Mouse (Mus musculus): ENCODE measurements around the gene Stt3b. TPM values are rescaled to one million over a fixed set of nuclear protein-coding genes. Genes with fewer than 3 reads are reported as not detected.

Gene Stt3b
- polyA plus RNA-seq, 1 experiment = 270 TPM

DNA sequence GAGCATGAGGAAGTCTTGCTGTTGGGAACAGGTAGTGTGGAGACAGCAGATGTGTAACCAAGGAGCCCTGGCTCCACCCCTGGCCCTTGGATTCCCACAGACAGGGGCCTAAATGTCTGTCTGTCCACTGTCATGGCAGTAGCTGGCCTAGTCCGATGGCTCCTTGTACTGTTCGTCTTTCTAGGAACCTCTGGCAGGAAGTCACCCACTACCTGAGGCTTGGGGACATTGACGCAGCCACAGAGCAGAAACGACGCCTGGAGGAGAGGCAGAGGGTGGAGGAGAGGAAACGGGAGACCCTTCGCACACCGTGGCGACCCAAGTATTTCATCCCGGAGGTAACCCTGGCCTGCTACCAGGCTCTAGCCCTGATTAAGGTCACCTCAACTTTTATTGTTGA is 80.5 kb downstream of the Stt3b start:
- no peak overlapping the region for H3K27ac ChIP-seq (ENCODE audit: control insufficient read depth, insufficient read depth, low read depth, low read length)
- TF ChIP-seq CTCF (IDR thresholded peaks at IDR 0.05; ENCODE audit: control insufficient read depth, insufficient read depth, insufficient replicate concordance, low read depth, low read length) (no peak), POLR2A (IDR thresholded peaks at IDR 0.05; ENCODE audit: control insufficient read depth, low read depth, low read length) (no peak)
- H3K36me3 ChIP-seq (ENCODE audit: control insufficient read depth, insufficient read depth, low read length) = no peaks in the 10 kb centered on the region
- no peak overlapping the region for H3K4me3 ChIP-seq (ENCODE audit: control insufficient read depth, low read depth, low read length)
- no peaks in the 10 kb centered on the region for H3K27me3 ChIP-seq (ENCODE audit: control insufficient read depth, insufficient read depth, low read length)
- H3K4me1 ChIP-seq (ENCODE audit: control insufficient read depth, insufficient read depth, low read length) = no peaks in the 10 kb centered on the region

DNA sequence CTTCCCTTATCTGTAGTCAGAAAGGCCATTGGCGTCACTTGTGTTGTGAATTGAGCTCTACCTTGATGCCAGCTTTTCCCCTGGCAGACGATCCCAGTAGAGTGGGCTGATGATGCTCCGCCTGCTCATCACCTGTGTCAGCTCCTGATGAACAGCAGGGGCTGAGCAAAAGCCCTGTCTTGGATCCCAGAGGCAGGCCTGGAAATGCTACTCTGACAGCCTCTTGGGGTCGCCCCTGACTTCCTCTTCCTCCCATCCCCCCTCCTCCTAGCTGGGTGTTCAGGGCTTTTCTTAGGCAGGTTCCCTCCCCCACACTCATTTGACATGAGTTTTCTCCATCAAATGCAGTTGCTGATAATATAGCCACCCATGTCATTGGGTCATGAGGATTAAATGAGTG is 81.1 kb downstream of the Stt3b start:
- no peak for TF ChIP-seq POLR2A (IDR thresholded peaks at IDR 0.05; ENCODE audit: control insufficient read depth, low read depth, low read length)
- no peak for TF ChIP-seq CTCF (IDR thresholded peaks at IDR 0.05; ENCODE audit: control insufficient read depth, insufficient read depth, insufficient replicate concordance, low read depth, low read length)
- H3K4me3 ChIP-seq (ENCODE audit: control insufficient read depth, low read depth, low read length) = no peak overlapping the region
- H3K36me3 ChIP-seq (ENCODE audit: control insufficient read depth, insufficient read depth, low read length) = no peaks in the 10 kb centered on the region
- no peak overlapping the region for H3K27ac ChIP-seq (ENCODE audit: control insufficient read depth, insufficient read depth, low read depth, low read length)
- H3K27me3 ChIP-seq (ENCODE audit: control insufficient read depth, insufficient read depth, low read length) = no peaks in the 10 kb centered on the region
- no peaks in the 10 kb centered on the region for H3K4me1 ChIP-seq (ENCODE audit: control insufficient read depth, insufficient read depth, low read length)

DNA sequence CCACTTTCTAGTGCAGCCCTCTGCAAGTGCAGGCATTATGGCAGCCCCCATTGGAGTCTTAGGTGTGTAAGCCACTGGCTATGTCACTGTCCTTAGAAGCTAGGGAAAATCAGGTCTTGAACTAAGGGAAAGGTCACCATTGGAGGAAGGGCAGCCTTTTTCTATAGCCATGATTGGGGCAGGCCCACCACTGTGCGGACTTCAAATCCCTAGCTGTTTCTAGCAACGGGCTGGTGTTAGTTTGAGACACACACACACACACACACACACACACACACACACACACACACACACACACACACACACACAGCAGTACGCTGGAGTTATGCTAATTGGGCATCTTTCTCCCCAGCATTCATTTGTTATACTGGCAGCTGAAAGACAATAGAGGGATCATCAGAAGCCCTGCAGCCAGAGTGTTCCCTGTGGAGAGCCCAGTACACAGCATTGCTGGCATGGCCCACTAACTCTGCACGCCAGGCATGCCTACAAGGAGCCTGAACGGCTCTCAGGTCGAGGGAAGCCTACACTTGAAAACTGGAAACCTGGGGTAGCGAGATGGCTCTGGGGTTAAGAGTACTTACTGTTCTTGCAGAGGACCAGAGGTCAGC is 85.4 kb downstream of the Stt3b start:
- H3K27me3 ChIP-seq (ENCODE audit: control insufficient read depth, insufficient read depth, low read length) = no peaks in the 10 kb centered on the region
- H3K4me1 ChIP-seq (ENCODE audit: control insufficient read depth, insufficient read depth, low read length) = no peaks in the 10 kb centered on the region
- H3K4me3 ChIP-seq (ENCODE audit: control insufficient read depth, low read depth, low read length) = no peak overlapping the region
- H3K36me3 ChIP-seq (ENCODE audit: control insufficient read depth, insufficient read depth, low read length) = no peaks in the 10 kb centered on the region
- no peak for TF ChIP-seq CTCF (IDR thresholded peaks at IDR 0.05; ENCODE audit: control insufficient read depth, insufficient read depth, insufficient replicate concordance, low read depth, low read length)
- TF ChIP-seq POLR2A (IDR thresholded peaks at IDR 0.05; ENCODE audit: control insufficient read depth, low read depth, low read length) = no peak
- H3K27ac ChIP-seq (ENCODE audit: control insufficient read depth, insufficient read depth, low read depth, low read length) = no peak overlapping the region

DNA sequence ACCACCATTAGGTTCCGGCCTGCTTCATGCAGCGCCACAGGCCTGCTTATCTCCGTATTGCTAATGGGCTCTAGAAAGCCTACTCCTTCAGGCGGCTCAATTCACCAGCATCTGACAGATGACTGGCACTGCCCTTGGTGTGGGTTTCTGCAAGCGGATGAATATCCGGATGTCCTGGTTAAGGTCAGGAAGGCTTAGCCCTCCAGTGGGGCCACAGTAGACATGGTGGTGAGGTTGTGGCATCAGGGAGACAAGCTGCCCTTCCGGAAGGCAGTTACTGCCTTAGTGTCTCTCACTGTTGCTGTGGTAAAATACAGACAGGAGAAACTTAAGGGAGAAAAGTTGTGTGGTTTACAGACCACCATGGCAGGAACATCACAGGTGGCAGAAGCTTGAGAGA is 89.0 kb downstream of the Stt3b start:
- Histone ChIP-seq H3K27me3 (ENCODE audit: control insufficient read depth, insufficient read depth, low read length) (no peaks in the 10 kb centered on the region), H3K36me3 (ENCODE audit: control insufficient read depth, insufficient read depth, low read length) (no peaks in the 10 kb centered on the region), H3K4me1 (ENCODE audit: control insufficient read depth, insufficient read depth, low read length) (peaks cover 4% of the 10 kb centered on the region; the same call in 1 of the 2 replicates), H3K4me3 (ENCODE audit: control insufficient read depth, low read depth, low read length) (no peak overlapping the region), H3K27ac (ENCODE audit: control insufficient read depth, insufficient read depth, low read depth, low read length) (no peak overlapping the region)
- TF ChIP-seq POLR2A (IDR thresholded peaks at IDR 0.05; ENCODE audit: control insufficient read depth, low read depth, low read length) (no peak), CTCF (IDR thresholded peaks at IDR 0.05; ENCODE audit: control insufficient read depth, insufficient read depth, insufficient replicate concordance, low read depth, low read length) (no peak)

DNA sequence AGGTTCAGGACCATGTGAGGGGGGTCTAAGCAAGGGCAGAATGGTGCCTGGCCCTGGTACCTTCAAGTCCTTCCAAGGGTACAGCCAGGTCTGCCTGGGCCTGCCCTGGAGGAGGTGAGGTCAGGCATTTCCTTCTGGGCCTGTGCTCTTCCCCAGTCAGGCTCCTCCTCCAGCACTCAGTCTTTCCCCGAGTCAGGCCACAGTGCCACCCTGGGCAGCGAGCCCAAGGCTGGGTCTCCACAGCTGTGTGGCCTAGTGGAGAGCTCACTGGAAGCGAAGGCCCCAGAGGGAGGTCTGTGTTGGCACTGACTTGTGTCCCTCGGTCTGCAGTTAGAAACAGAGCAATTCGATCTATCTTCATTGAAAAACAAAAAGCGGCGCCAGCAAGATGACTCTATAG is 89.8 kb downstream of the Stt3b start:
- Histone ChIP-seq H3K4me3 (ENCODE audit: control insufficient read depth, low read depth, low read length) (no peak overlapping the region), H3K36me3 (ENCODE audit: control insufficient read depth, insufficient read depth, low read length) (no peaks in the 10 kb centered on the region), H3K27ac (ENCODE audit: control insufficient read depth, insufficient read depth, low read depth, low read length) (no peak overlapping the region), H3K27me3 (ENCODE audit: control insufficient read depth, insufficient read depth, low read length) (no peaks in the 10 kb centered on the region), H3K4me1 (ENCODE audit: control insufficient read depth, insufficient read depth, low read length) (peaks cover 10% of the 10 kb centered on the region)
- TF ChIP-seq POLR2A (IDR thresholded peaks at IDR 0.05; ENCODE audit: control insufficient read depth, low read depth, low read length) (no peak), CTCF (IDR thresholded peaks at IDR 0.05; ENCODE audit: control insufficient read depth, insufficient read depth, insufficient replicate concordance, low read depth, low read length) (no peak)

DNA sequence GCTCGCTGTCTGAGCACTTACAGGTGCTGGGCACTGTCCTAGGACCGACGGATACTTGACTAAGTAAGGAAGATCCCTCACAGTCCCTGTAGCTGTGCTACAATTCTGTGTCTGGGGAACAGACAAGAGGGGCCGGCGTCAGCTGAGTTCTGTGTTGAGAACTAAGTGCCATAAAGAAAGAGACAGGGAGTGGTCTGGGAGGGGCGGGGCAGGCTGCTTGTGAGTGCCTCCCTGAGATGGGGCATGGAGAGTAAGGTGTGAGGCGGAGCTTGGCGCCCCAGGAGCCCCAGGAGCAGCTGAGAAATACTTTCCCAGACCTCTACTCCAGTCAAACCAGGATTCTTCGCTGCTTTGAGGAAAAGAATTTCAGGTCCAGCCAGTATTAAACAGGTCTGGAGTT is 92.2 kb downstream of the Stt3b start:
- Histone ChIP-seq H3K4me3 (ENCODE audit: control insufficient read depth, low read depth, low read length) (no peak overlapping the region), H3K27me3 (ENCODE audit: control insufficient read depth, insufficient read depth, low read length) (no peaks in the 10 kb centered on the region), H3K27ac (ENCODE audit: control insufficient read depth, insufficient read depth, low read depth, low read length) (no peak overlapping the region), H3K4me1 (ENCODE audit: control insufficient read depth, insufficient read depth, low read length) (peaks cover 12% of the 10 kb centered on the region), H3K36me3 (ENCODE audit: control insufficient read depth, insufficient read depth, low read length) (no peaks in the 10 kb centered on the region)
- no peak for TF ChIP-seq POLR2A (IDR thresholded peaks at IDR 0.05; ENCODE audit: control insufficient read depth, low read depth, low read length)
- TF ChIP-seq CTCF (IDR thresholded peaks at IDR 0.05; ENCODE audit: control insufficient read depth, insufficient read depth, insufficient replicate concordance, low read depth, low read length) = no peak

DNA sequence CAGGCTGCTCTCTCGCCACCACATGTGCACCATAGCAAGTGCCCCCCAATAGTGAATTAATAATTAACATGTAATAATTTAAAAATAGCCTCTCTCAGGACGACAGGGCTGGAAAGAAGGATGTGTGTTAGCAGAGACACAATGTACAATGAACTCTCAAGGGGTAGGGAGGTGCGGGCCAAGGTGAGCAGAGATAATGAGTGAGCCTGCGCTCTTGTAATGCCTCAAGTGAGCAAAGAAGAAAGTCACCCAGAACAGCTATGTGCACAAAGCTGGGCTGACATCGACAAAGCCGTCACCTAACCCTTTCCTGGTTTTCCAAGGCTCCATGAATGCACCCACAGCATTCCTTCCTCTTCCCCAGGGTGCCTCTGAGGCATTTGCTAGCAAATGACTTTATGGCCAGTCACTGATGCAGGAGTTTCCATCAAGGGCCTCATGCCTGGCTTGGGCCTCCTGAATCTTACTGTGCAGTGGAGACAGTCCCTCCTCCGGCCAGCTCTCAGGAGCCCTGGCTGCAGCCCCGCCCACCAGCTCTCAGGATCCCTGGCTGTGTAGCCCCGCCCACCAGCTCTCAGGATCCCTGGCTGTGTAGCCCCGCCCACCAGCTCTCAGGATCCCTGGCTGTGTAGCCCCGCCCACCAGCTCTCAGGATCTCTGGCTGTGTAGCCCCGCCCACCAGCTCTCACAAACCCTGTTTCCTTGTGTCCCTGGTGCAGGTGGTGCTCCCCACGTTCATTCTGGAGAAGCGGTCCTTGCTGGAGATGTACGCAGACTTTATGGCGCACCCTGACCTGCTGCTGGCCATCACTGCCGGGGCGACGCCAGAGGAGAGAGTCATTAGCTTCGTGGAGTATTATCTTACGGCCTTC is 94.2 kb downstream of the Stt3b start:
- Histone ChIP-seq H3K27ac (ENCODE audit: control insufficient read depth, insufficient read depth, low read depth, low read length) (no peak overlapping the region), H3K4me3 (ENCODE audit: control insufficient read depth, low read depth, low read length) (peak overlapping the region; percentile 43)

More for the DNA sequence above, 94.2 kb downstream of the Stt3b start:
- Histone ChIP-seq H3K27me3 (ENCODE audit: control insufficient read depth, insufficient read depth, low read length) (no peaks in the 10 kb centered on the region), H3K4me1 (ENCODE audit: control insufficient read depth, insufficient read depth, low read length) (peaks cover 12% of the 10 kb centered on the region), H3K36me3 (ENCODE audit: control insufficient read depth, insufficient read depth, low read length) (no peaks in the 10 kb centered on the region)
- TF ChIP-seq POLR2A (IDR thresholded peaks at IDR 0.05; ENCODE audit: control insufficient read depth, low read depth, low read length) (no peak), CTCF (IDR thresholded peaks at IDR 0.05; ENCODE audit: control insufficient read depth, insufficient read depth, insufficient replicate concordance, low read depth, low read length) (no peak)
